Mouse (Mus musculus): ENCODE results near the gene Ltbp1. TPM values are rescaled to one million over a fixed set of nuclear protein-coding genes. Genes with fewer than 3 reads are reported as not detected.

The Ltbp1 gene
- polyA plus RNA-seq, 1 experiment from 2014 or later, result 78.6 TPM

- H3K4me2 ChIP-seq, result no peak overlapping the region
- no peaks in the 10 kb centered on the region for H3K9me3 ChIP-seq
- H3K4me3 ChIP-seq, result no peak overlapping the region
- H3K36me3 ChIP-seq, result no peaks in the 10 kb centered on the region
- peaks cover 14% of the 10 kb centered on the region for H3K4me1 ChIP-seq
- whole genome bisulfite sequencing, result 27% methylated on average over 3 of the region's 3 CpGs
- H3K9ac ChIP-seq, result no peak overlapping the region
- H3K27ac ChIP-seq, result peak overlapping the region; percentile 68; the same call in 1 of the 2 replicates
- peak; percentile 75 for ATAC-seq (ENCODE audit: insufficient number of reproducible peaks, low FRiP score, low TSS enrichment, low read depth)
- no peaks in the 10 kb centered on the region for H3K27me3 ChIP-seq
These were observed 230.4 kb downstream of the Ltbp1 start for GRCm38 (mm10) chr17:75235781-75236180.

- H3K9ac ChIP-seq, result no peak overlapping the region
- H3K4me1 ChIP-seq, result peaks cover 15% of the 10 kb centered on the region
- WGBS, result 82% methylated on average over 2 of the region's 2 CpGs
- peak overlapping the region; percentile 68; the same call in 1 of the 2 replicates for H3K27ac ChIP-seq
- H3K4me2 ChIP-seq, result no peak overlapping the region
- no peaks in the 10 kb centered on the region for H3K9me3 ChIP-seq
- H3K36me3 ChIP-seq, result no peaks in the 10 kb centered on the region
- no peaks in the 10 kb centered on the region for H3K27me3 ChIP-seq
- ATAC-seq (ENCODE audit: insufficient number of reproducible peaks, low FRiP score, low TSS enrichment, low read depth), result no peak
- no peak overlapping the region for H3K4me3 ChIP-seq
These were observed 231.2 kb downstream of the Ltbp1 start for GRCm38 (mm10) chr17:75236543-75236942.

- 89% methylated on average over 3 of the region's 3 CpGs for WGBS
- no peak for ATAC-seq (ENCODE audit: insufficient number of reproducible peaks, low FRiP score, low TSS enrichment, low read depth)
- H3K27ac ChIP-seq, result no peak overlapping the region
These were observed 232.1 kb downstream of the Ltbp1 start for GRCm38 (mm10) chr17:75237456-75237855.

GRCm38 (mm10) chr17:75238655-75239054, 233.3 kb downstream of the Ltbp1 start:
- Histone ChIP-seq H3K4me2 (no peak overlapping the region), H3K36me3 (no peaks in the 10 kb centered on the region), H3K4me1 (peaks cover 15% of the 10 kb centered on the region), H3K4me3 (no peak overlapping the region), H3K27ac (no peak overlapping the region), H3K27me3 (no peaks in the 10 kb centered on the region), H3K9ac (no peak overlapping the region), H3K9me3 (no peaks in the 10 kb centered on the region)
- 91% methylated on average over 2 of the region's 2 CpGs for WGBS
- no peak for ATAC-seq (ENCODE audit: insufficient number of reproducible peaks, low FRiP score, low TSS enrichment, low read depth)

More at GRCm38 (mm10) chr17:75237456-75237855, 232.1 kb downstream of the Ltbp1 start:
- H3K4me1 ChIP-seq, result peaks cover 15% of the 10 kb centered on the region
- H3K9me3 ChIP-seq, result no peaks in the 10 kb centered on the region
- no peak overlapping the region for H3K9ac ChIP-seq
- H3K27me3 ChIP-seq, result no peaks in the 10 kb centered on the region
- no peak overlapping the region for H3K4me3 ChIP-seq
- no peaks in the 10 kb centered on the region for H3K36me3 ChIP-seq
- H3K4me2 ChIP-seq, result no peak overlapping the region

- 27% methylated on average over 3 of the region's 3 CpGs for WGBS
- Histone ChIP-seq H3K4me3 (no peak overlapping the region), H3K36me3 (no peaks in the 10 kb centered on the region), H3K9ac (no peak overlapping the region), H3K27me3 (no peaks in the 10 kb centered on the region), H3K9me3 (no peaks in the 10 kb centered on the region), H3K4me2 (no peak overlapping the region), H3K27ac (peak overlapping the region; percentile 43; the same call in 1 of the 2 replicates), H3K4me1 (peaks cover 15% of the 10 kb centered on the region)
- ATAC-seq (ENCODE audit: insufficient number of reproducible peaks, low FRiP score, low TSS enrichment, low read depth), result no peak
These were observed 234.2 kb downstream of the Ltbp1 start for GRCm38 (mm10) chr17:75239545-75239944.

- no peak overlapping the region for H3K4me3 ChIP-seq
- no peaks in the 10 kb centered on the region for H3K27me3 ChIP-seq
- H3K27ac ChIP-seq, result no peak overlapping the region
- WGBS, result 83% methylated on average over 1 of the region's 1 CpGs
- no peak for ATAC-seq (ENCODE audit: insufficient number of reproducible peaks, low FRiP score, low TSS enrichment, low read depth)
- H3K4me2 ChIP-seq, result no peak overlapping the region
- H3K9ac ChIP-seq, result no peak overlapping the region
- H3K36me3 ChIP-seq, result no peaks in the 10 kb centered on the region
- H3K9me3 ChIP-seq, result no peaks in the 10 kb centered on the region
- peaks cover 6% of the 10 kb centered on the region; the same call in 1 of the 2 replicates for H3K4me1 ChIP-seq
These were observed 236.7 kb downstream of the Ltbp1 start for GRCm38 (mm10) chr17:75242086-75242485.

GRCm38 (mm10) chr17:75243221-75243620, 237.9 kb downstream of the Ltbp1 start:
- H3K9ac ChIP-seq, result no peak overlapping the region
- ATAC-seq (ENCODE audit: insufficient number of reproducible peaks, low FRiP score, low TSS enrichment, low read depth), result no peak
- no peaks in the 10 kb centered on the region for H3K9me3 ChIP-seq
- whole genome bisulfite sequencing, result 29% methylated on average over 1 of the region's 1 CpGs
- no peak overlapping the region for H3K4me3 ChIP-seq
- H3K4me1 ChIP-seq, result peaks cover 8% of the 10 kb centered on the region; the same call in 1 of the 2 replicates
- no peaks in the 10 kb centered on the region for H3K27me3 ChIP-seq
- H3K36me3 ChIP-seq, result 0 out of 2 replicates have a peak, but pooled peaks cover 2% of the 10 kb centered on the region
- H3K4me2 ChIP-seq, result no peak overlapping the region
- no peak overlapping the region for H3K27ac ChIP-seq

GRCm38 (mm10) chr17:75244148-75244547, 238.8 kb downstream of the Ltbp1 start:
- no peak overlapping the region for H3K9ac ChIP-seq
- no peaks in the 10 kb centered on the region for H3K27me3 ChIP-seq
- H3K4me1 ChIP-seq, result peaks cover 9% of the 10 kb centered on the region; the same call in 1 of the 2 replicates
- H3K4me2 ChIP-seq, result no peak overlapping the region
- 86% methylated on average over 3 of the region's 3 CpGs for WGBS
- H3K27ac ChIP-seq, result no peak overlapping the region
- H3K36me3 ChIP-seq, result 0 out of 2 replicates have a peak, but pooled peaks cover 2% of the 10 kb centered on the region
- no peak for ATAC-seq (ENCODE audit: insufficient number of reproducible peaks, low FRiP score, low TSS enrichment, low read depth)
- no peaks in the 10 kb centered on the region for H3K9me3 ChIP-seq
- H3K4me3 ChIP-seq, result no peak overlapping the region

- no peaks in the 10 kb centered on the region for H3K27me3 ChIP-seq
- 0 out of 2 replicates have a peak, but pooled peaks cover 2% of the 10 kb centered on the region for H3K36me3 ChIP-seq
- ATAC-seq (ENCODE audit: insufficient number of reproducible peaks, low FRiP score, low TSS enrichment, low read depth), result no peak
- H3K27ac ChIP-seq, result no peak overlapping the region
- no peak overlapping the region for H3K4me3 ChIP-seq
- no peak overlapping the region for H3K4me2 ChIP-seq
- H3K9me3 ChIP-seq, result no peaks in the 10 kb centered on the region
- peaks cover 11% of the 10 kb centered on the region; the same call in 1 of the 2 replicates for H3K4me1 ChIP-seq
- H3K9ac ChIP-seq, result no peak overlapping the region
- WGBS, result 81% methylated on average over 7 of the region's 7 CpGs
These were observed 239.7 kb downstream of the Ltbp1 start for GRCm38 (mm10) chr17:75245085-75245484.

GRCm38 (mm10) chr17:75248632-75249031, 243.3 kb downstream of the Ltbp1 start:
- Histone ChIP-seq H3K9me3 (no peaks in the 10 kb centered on the region), H3K27me3 (no peaks in the 10 kb centered on the region), H3K4me3 (no peak overlapping the region), H3K36me3 (0 out of 2 replicates have a peak, but pooled peaks cover 7% of the 10 kb centered on the region), H3K27ac (no peak overlapping the region; the same call in 1 of the 2 replicates), H3K4me2 (no peak overlapping the region), H3K9ac (no peak overlapping the region), H3K4me1 (0 out of 2 replicates have a peak, but pooled peaks cover 6% of the 10 kb centered on the region)
- 42% methylated on average over 10 of the region's 10 CpGs for WGBS
- ATAC-seq (ENCODE audit: insufficient number of reproducible peaks, low FRiP score, low TSS enrichment, low read depth), result no peak

GRCm38 (mm10) chr17:75250571-75250970, 245.2 kb downstream of the Ltbp1 start:
- no peaks in the 10 kb centered on the region for H3K27me3 ChIP-seq
- 79% methylated on average over 6 of the region's 6 CpGs for WGBS
- H3K9me3 ChIP-seq, result no peaks in the 10 kb centered on the region
- no peak overlapping the region for H3K27ac ChIP-seq
- H3K4me3 ChIP-seq, result no peak overlapping the region
- H3K9ac ChIP-seq, result no peak overlapping the region
- H3K36me3 ChIP-seq, result peaks cover 10% of the 10 kb centered on the region; the same call in 1 of the 2 replicates
- 0 out of 2 replicates have a peak, but pooled peaks cover 6% of the 10 kb centered on the region for H3K4me1 ChIP-seq
- H3K4me2 ChIP-seq, result no peak overlapping the region
- ATAC-seq (ENCODE audit: insufficient number of reproducible peaks, low FRiP score, low TSS enrichment, low read depth), result no peak

GRCm38 (mm10) chr17:75251094-75251493, 245.7 kb downstream of the Ltbp1 start:
- WGBS, result 82% methylated on average over 6 of the region's 6 CpGs
- 0 out of 2 replicates have a peak, but pooled peaks cover 6% of the 10 kb centered on the region for H3K4me1 ChIP-seq
- peaks cover 10% of the 10 kb centered on the region; the same call in 1 of the 2 replicates for H3K36me3 ChIP-seq
- H3K4me3 ChIP-seq, result no peak overlapping the region
- H3K9ac ChIP-seq, result no peak overlapping the region
- no peaks in the 10 kb centered on the region for H3K9me3 ChIP-seq
- H3K27me3 ChIP-seq, result no peaks in the 10 kb centered on the region
- no peak overlapping the region for H3K27ac ChIP-seq
- ATAC-seq (ENCODE audit: insufficient number of reproducible peaks, low FRiP score, low TSS enrichment, low read depth), result no peak
- H3K4me2 ChIP-seq, result no peak overlapping the region
